Mouse (Mus musculus): ENCODE results near the gene Gm17651.

DNA sequence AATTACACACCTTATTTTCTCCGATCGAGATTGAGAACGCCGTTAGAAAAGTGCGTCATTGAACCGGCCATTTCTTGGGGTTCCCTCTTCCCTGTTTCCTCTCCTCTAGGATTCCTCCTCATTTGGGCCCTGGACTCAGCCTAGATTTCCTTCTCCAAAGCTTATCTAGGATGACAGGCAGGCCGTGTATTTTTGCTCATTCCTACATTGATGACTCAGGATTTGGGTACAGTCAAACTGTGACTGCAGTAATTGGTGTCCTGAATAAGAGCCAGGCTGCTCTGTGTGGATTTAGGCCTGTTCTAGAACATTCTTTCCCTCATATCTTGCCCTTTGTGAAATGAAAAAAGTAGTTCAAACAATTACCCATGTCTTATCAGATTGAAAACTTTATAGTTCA is 14.7 kb downstream of the Gm17651 start:
- TF ChIP-seq CTCF (IDR thresholded peaks at IDR 0.05; ENCODE audit: low read depth) (no peak), EP300 (IDR thresholded peaks at IDR 0.05; ENCODE audit: low read depth) (no peak)
